ENCODE assay signal across 8 mouse cellular contexts in the genomic region with DNA sequence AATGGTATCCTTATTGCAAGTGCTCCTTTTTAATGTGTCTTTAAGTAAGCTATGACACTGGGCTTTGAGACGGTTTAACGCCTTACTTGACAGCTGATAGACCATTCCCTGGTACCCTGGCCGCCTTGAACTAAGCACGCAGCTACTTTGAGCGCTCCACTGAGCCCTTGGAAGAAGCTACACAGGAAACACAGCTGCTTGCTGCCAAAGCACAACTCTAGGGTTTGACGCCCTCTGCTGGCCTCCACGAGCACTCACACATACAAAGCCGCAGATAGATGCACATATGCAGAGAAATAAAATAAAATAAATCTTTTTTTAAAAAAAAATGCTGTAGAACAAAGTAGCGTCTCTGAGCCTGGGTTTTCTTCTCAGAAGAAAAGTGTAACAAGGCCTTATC. TPM values are rescaled to one million over a fixed set of nuclear protein-coding genes. Genes with fewer than 3 reads are reported as not detected.
DNase-seq lines count a peak whose midpoint lies in the region; ATAC-seq lines count a peak whose summit lies in the region.

No protein-coding gene starts in this region.

- no peak for DNase-seq in kidney, postnatal 25 days
- DNase-seq in R1 (ENCODE audit: low read depth, low spot score), result peak; percentile 87
- DNase-seq in embryonic facial prominence, embryonic 14.5 days (ENCODE audit: low spot score), result peak; percentile 51
- no peak for DNase-seq in adipocyte (ENCODE audit: low spot score)

- H3K36me3 ChIP-seq in kidney, embryonic 15.5 days, result no peaks in the 10 kb centered on the region
- no peaks in the 10 kb centered on the region for H3K36me3 ChIP-seq in embryonic facial prominence, embryonic 14.5 days (ENCODE audit: control insufficient read depth, insufficient read depth, low read length)
- H3K36me3 ChIP-seq in limb, embryonic 15.5 days, result no peaks in the 10 kb centered on the region
- H3K36me3 ChIP-seq in stomach, embryonic 16.5 days (ENCODE audit: control insufficient read depth, insufficient read depth, low read length), result no peaks in the 10 kb centered on the region

- H3K27ac ChIP-seq in kidney, embryonic 15.5 days, result no peak overlapping the region
- no peak overlapping the region for H3K27ac ChIP-seq in embryonic facial prominence, embryonic 14.5 days (replicated peaks; ENCODE audit: low read depth, low read length)
- H3K27ac ChIP-seq in limb, embryonic 15.5 days, result no peak overlapping the region
- no peak overlapping the region for H3K27ac ChIP-seq in stomach, embryonic 16.5 days (ENCODE audit: low read length)

- WGBS in kidney, embryonic 15.5 days, result 23% methylated on average over 9 of the region's 9 CpGs
- WGBS in embryonic facial prominence, embryonic 14.5 days, result 20% methylated on average over 9 of the region's 9 CpGs
- 20% methylated on average over 9 of the region's 9 CpGs for WGBS in limb, embryonic 15.5 days
- 20% methylated on average over 9 of the region's 9 CpGs for WGBS in stomach, embryonic 16.5 days

- H3K4me3 ChIP-seq in kidney, embryonic 15.5 days (replicated peaks), result peak overlapping the region; percentile 37
- H3K4me3 ChIP-seq in embryonic facial prominence, embryonic 14.5 days (ENCODE audit: low read depth, low read length), result no peak overlapping the region
- H3K4me3 ChIP-seq in limb, embryonic 15.5 days, result no peak overlapping the region
- no peak overlapping the region for H3K4me3 ChIP-seq in stomach, embryonic 16.5 days (replicated peaks; ENCODE audit: low read length)

- peak overlapping the region; percentile 63 for H3K4me2 ChIP-seq in kidney, embryonic 15.5 days
- H3K4me2 ChIP-seq in embryonic facial prominence, embryonic 14.5 days (ENCODE audit: low read depth, low read length), result peak overlapping the region; percentile 36
- H3K4me2 ChIP-seq in limb, embryonic 15.5 days, result peak overlapping the region; percentile 33; the same call in 1 of the 2 replicates
- peak overlapping the region; percentile 44 for H3K4me2 ChIP-seq in stomach, embryonic 16.5 days (ENCODE audit: low read depth, low read length)

- H3K4me1 ChIP-seq in kidney, embryonic 15.5 days, result peaks cover 15% of the 10 kb centered on the region
- no peaks in the 10 kb centered on the region for H3K4me1 ChIP-seq in embryonic facial prominence, embryonic 14.5 days (ENCODE audit: control insufficient read depth, insufficient read depth, low read length)
- H3K4me1 ChIP-seq in limb, embryonic 15.5 days, result 0 out of 2 replicates have a peak, but pooled peaks cover 6% of the 10 kb centered on the region
- no peaks in the 10 kb centered on the region for H3K4me1 ChIP-seq in stomach, embryonic 16.5 days (ENCODE audit: control insufficient read depth, insufficient read depth, low read length)

- ATAC-seq in kidney, embryonic 15.5 days (replicated peaks; ENCODE audit: low FRiP score), result 0 out of 2 replicates have a peak, but pooled peaks have one; percentile 18
- ATAC-seq in embryonic facial prominence, embryonic 14.5 days (ENCODE audit: low read depth), result no peak
- ATAC-seq in limb, embryonic 15.5 days (ENCODE audit: insufficient number of reproducible peaks, low FRiP score, low TSS enrichment, low read depth), result no peak
- no peak for ATAC-seq in stomach, embryonic 16.5 days (ENCODE audit: insufficient read depth, low FRiP score)
- no peak for ATAC-seq in inflammation-experienced regulatory T-cells, adult 6 months

- no peaks in the 10 kb centered on the region for H3K27me3 ChIP-seq in kidney, embryonic 15.5 days
- H3K27me3 ChIP-seq in embryonic facial prominence, embryonic 14.5 days (replicated peaks; ENCODE audit: control insufficient read depth, insufficient read depth, low read length), result no peaks in the 10 kb centered on the region
- peaks cover 11% of the 10 kb centered on the region; the same call in 1 of the 2 replicates for H3K27me3 ChIP-seq in limb, embryonic 15.5 days
- H3K27me3 ChIP-seq in stomach, embryonic 16.5 days (ENCODE audit: control insufficient read depth, insufficient read depth, low read length), result no peaks in the 10 kb centered on the region

- H3K9ac ChIP-seq in kidney, embryonic 15.5 days, result no peak overlapping the region
- no peak overlapping the region for H3K9ac ChIP-seq in embryonic facial prominence, embryonic 14.5 days (ENCODE audit: low read depth, low read length)
- H3K9ac ChIP-seq in limb, embryonic 15.5 days, result no peak overlapping the region
- H3K9ac ChIP-seq in stomach, embryonic 16.5 days (ENCODE audit: low read length), result no peak overlapping the region

- H3K9me3 ChIP-seq in kidney, embryonic 15.5 days (replicated peaks), result no peaks in the 10 kb centered on the region
- no peaks in the 10 kb centered on the region for H3K9me3 ChIP-seq in embryonic facial prominence, embryonic 14.5 days (ENCODE audit: control insufficient read depth, low read length)
- H3K9me3 ChIP-seq in limb, embryonic 15.5 days, result no peaks in the 10 kb centered on the region
- no peaks in the 10 kb centered on the region for H3K9me3 ChIP-seq in stomach, embryonic 16.5 days (replicated peaks; ENCODE audit: control insufficient read depth, low read length)

RNA-seq across cellular contexts. Expression of a gene that starts 4.0 kb away (rescaled TPM):
- 0.38 and 0.55 TPM in 2 replicates for polyA plus RNA-seq in kidney, embryonic 15.5 days (2015; fragmentation: Nextera tagmentation; extraction: Ambion mirVana)
- 2.2 and 2.3 TPM in 2 replicates for polyA plus RNA-seq in embryonic facial prominence, embryonic 14.5 days (2014; fragmentation: Nextera tagmentation; extraction: Ambion mirVana)
- polyA plus RNA-seq in limb, embryonic 15.5 days (2015; fragmentation: Nextera tagmentation; extraction: Ambion mirVana), result 1.3 and 1.7 TPM in 2 replicates
- polyA plus RNA-seq in stomach, embryonic 16.5 days (2015; fragmentation: Nextera tagmentation; extraction: Ambion mirVana), result 0.37 and 0.45 TPM in 2 replicates
- polyA plus RNA-seq in inflammation-experienced regulatory T-cells, adult 6 months (2017; shearing (Covaris generic)), result not detected

RNA-seq across cellular contexts. Expression of a gene that starts 14.5 kb away (rescaled TPM):
- polyA plus RNA-seq in kidney, embryonic 15.5 days (2015; fragmentation: Nextera tagmentation; extraction: Ambion mirVana), result not detected in 2 replicates
- not detected in 2 replicates for polyA plus RNA-seq in embryonic facial prominence, embryonic 14.5 days (2014; fragmentation: Nextera tagmentation; extraction: Ambion mirVana)
- not detected in 2 replicates for polyA plus RNA-seq in limb, embryonic 15.5 days (2015; fragmentation: Nextera tagmentation; extraction: Ambion mirVana)
- polyA plus RNA-seq in stomach, embryonic 16.5 days (2015; fragmentation: Nextera tagmentation; extraction: Ambion mirVana), result not detected in 2 replicates
- polyA plus RNA-seq in inflammation-experienced regulatory T-cells, adult 6 months (2017; shearing (Covaris generic)), result not detected

RNA-seq across cellular contexts. Expression of a gene that starts 18.5 kb away (rescaled TPM):
- polyA plus RNA-seq in kidney, embryonic 15.5 days (2015; fragmentation: Nextera tagmentation; extraction: Ambion mirVana), result 0.30 and 0.48 TPM in 2 replicates
- 0.28 and 0.38 TPM in 2 replicates for polyA plus RNA-seq in embryonic facial prominence, embryonic 14.5 days (2014; fragmentation: Nextera tagmentation; extraction: Ambion mirVana)
- polyA plus RNA-seq in limb, embryonic 15.5 days (2015; fragmentation: Nextera tagmentation; extraction: Ambion mirVana), result not detected in 2 replicates
- not detected in 2 replicates for polyA plus RNA-seq in stomach, embryonic 16.5 days (2015; fragmentation: Nextera tagmentation; extraction: Ambion mirVana)
- not detected for polyA plus RNA-seq in inflammation-experienced regulatory T-cells, adult 6 months (2017; shearing (Covaris generic))

RNA-seq across cellular contexts. Expression of a gene that starts 54.5 kb away (rescaled TPM):
- polyA plus RNA-seq in kidney, embryonic 15.5 days (2015; fragmentation: Nextera tagmentation; extraction: Ambion mirVana), result 2.5 and 3.5 TPM in 2 replicates
- 4.0 and 4.1 TPM in 2 replicates for polyA plus RNA-seq in embryonic facial prominence, embryonic 14.5 days (2014; fragmentation: Nextera tagmentation; extraction: Ambion mirVana)
- 2.6 and 2.8 TPM in 2 replicates for polyA plus RNA-seq in limb, embryonic 15.5 days (2015; fragmentation: Nextera tagmentation; extraction: Ambion mirVana)
- 3.5 and 3.7 TPM in 2 replicates for polyA plus RNA-seq in stomach, embryonic 16.5 days (2015; fragmentation: Nextera tagmentation; extraction: Ambion mirVana)
- under 1 TPM in 2 of 3 experiments, not detected in 1; 0.29 to 0.54 TPM for polyA plus RNA-seq in inflammation-experienced regulatory T-cells, adult 6 months (2017; shearing (Covaris generic))

Comparison
In these comparisons a context has a peak if more than half of its experiments do, and no peak if none do; other contexts are left out.
1. DNase-seq: peak in R1 (single experiment) and embryonic facial prominence, embryonic 14.5 days (single experiment); none in kidney, postnatal 25 days (0 of 2) and adipocyte (single experiment).
2. Peak in every context shown above with its lines, with median percentiles within 50 percentile points of each other: H3K4me2 ChIP-seq.